Mouse (Mus musculus): Measurements from ENCODE around the gene Tspoap1. TPM values are rescaled to one million over a fixed set of nuclear protein-coding genes. Genes with fewer than 3 reads are reported as not detected.

The Tspoap1 gene
- polyA plus RNA-seq (2012; rRNA removed) = 6.5 and 7.3 TPM in 2 replicates
- 2.2 and 2.9 TPM in 2 replicates for polyA plus RNA-seq (2014; fragmentation: Nextera tagmentation; extraction: Ambion mirVana)

DNA sequence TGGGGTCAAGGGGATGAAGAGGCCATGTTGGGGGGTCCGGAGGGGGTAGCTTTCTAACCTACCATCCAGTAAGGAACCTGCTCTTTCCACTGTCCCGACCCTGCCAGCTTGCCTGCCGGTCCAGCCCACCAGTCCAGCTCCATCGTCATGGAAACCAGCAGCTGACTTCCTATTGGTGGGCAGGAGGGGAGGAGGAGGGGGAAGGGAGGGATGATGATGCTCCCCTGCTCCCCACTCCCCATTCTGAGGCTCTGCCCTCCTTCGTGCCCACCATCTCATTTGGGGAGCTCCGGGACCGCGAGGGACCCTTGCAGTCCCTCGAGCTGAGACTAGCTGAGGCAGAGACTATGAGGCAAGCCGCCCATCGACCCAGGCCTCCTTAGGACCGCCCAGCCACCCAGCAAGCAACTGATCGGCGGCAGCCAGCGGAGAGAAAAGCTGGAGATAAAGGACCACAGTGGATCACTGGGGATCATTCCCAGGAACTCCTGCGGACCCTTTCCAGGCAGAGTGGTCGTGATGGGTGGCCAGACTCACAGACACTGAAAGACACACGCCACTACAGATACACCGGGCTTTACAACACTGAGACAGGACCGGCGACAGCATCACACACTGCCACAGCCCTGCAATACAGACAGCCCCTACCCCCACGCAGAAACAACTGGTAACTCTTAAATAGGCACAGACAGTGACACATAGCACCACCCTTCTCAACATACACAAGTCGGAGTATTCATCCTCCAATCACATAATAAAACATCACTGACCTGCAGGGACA is at the start of gene Tspoap1:
Gene Tspoap1, plus strand, starts transcription at position 241 of the 781 bp plus-strand sequence.
- no peaks in the 10 kb centered on the region for H3K36me3 ChIP-seq (ENCODE audit: control insufficient read depth, insufficient read depth, low read length)
- H3K27me3 ChIP-seq (ENCODE audit: control insufficient read depth, insufficient read depth, low read length) = peaks cover 55% of the 10 kb centered on the region
- no peak within 1 kb of the TSS for H3K4me3 ChIP-seq (replicated peaks; ENCODE audit: low read length)
- H3K9me3 ChIP-seq (ENCODE audit: control insufficient read depth, low read length) = no peaks in the 10 kb centered on the region
- H3K27ac ChIP-seq (replicated peaks; ENCODE audit: low read depth, low read length) = no peak within 1 kb of the TSS
- DNase-seq (ENCODE audit: low spot score) (no peak), ATAC-seq (ENCODE audit: low FRiP score, low read depth) (no peak)
- TF ChIP-seq POLR2A (IDR thresholded peaks at IDR 0.05; ENCODE audit: borderline replicate concordance, extremely low read depth, insufficient read depth, insufficient read length) = no peak
- no peak within 1 kb of the TSS for H3K9ac ChIP-seq (ENCODE audit: low read depth, low read length, severe bottlenecking)
- no peak within 1 kb of the TSS for H3K4me2 ChIP-seq (replicated peaks; ENCODE audit: low read depth, low read length, severe bottlenecking)
- WGBS = 7% methylated on average over 22 of the region's 23 CpGs
- peaks cover 12% of the 10 kb centered on the region for H3K4me1 ChIP-seq (ENCODE audit: control insufficient read depth, insufficient read depth, low read length)

DNA sequence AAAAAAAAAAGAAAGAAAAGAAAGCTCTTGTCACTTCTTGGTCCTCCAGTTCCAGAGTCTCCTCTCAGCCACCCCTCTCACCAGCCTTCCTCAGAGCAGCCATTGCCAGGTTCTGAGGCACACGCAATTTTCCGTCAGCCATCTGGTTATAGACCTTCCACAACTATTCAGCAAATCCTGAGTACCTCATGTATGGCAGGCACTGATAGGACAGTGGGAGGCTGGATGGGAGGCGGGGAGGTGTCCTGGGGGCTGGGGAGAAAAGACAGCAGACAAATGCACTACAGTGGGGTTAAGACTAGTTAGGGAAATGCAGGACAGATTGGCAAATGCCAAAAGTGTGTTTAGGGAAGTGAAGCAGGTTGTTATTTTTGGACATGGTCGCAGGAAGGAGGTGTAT is 48.2 kb upstream of the Tspoap1 start:
- H3K4me1 ChIP-seq (ENCODE audit: control insufficient read depth, insufficient read depth, low read length) = peaks cover 16% of the 10 kb centered on the region
- TF ChIP-seq POLR2A (IDR thresholded peaks at IDR 0.05; ENCODE audit: borderline replicate concordance, extremely low read depth, insufficient read depth, insufficient read length) = no peak
- H3K27ac ChIP-seq (replicated peaks; ENCODE audit: low read depth, low read length) = no peak overlapping the region
- no peak for ATAC-seq (ENCODE audit: low FRiP score, low read depth)
- H3K4me3 ChIP-seq (replicated peaks; ENCODE audit: low read length) = no peak overlapping the region
- WGBS = 79% methylated on average over 4 of the region's 4 CpGs
- no peaks in the 10 kb centered on the region for H3K36me3 ChIP-seq (ENCODE audit: control insufficient read depth, insufficient read depth, low read length)
- no peak for DNase-seq (ENCODE audit: low spot score)
- no peaks in the 10 kb centered on the region for H3K9me3 ChIP-seq (ENCODE audit: control insufficient read depth, low read length)
- no peak overlapping the region for H3K9ac ChIP-seq (ENCODE audit: low read depth, low read length, severe bottlenecking)
- H3K4me2 ChIP-seq (replicated peaks; ENCODE audit: low read depth, low read length, severe bottlenecking) = no peak overlapping the region
- H3K27me3 ChIP-seq (ENCODE audit: control insufficient read depth, insufficient read depth, low read length) = no peaks in the 10 kb centered on the region

DNA sequence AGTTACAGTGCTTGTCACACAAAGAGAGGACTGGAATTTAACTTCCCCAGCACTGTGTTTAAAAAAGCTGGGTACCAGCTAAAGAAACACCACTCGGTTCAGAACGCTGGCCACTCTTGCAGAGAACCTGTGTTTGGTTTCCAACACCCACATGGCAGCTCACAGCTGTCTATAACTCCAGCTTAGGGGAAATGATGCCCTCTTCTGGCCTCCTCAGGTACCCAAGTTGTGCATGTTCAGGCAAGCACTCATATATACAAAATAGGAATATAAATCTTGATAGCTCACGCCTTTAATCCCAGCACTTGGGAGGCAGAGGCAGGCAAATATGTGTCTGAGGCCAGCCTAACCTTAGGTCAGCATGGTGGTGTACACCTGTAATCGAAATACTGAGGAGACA is 44.3 kb upstream of the Tspoap1 start:
- no peak overlapping the region for H3K4me3 ChIP-seq (replicated peaks; ENCODE audit: low read length)
- DNase-seq (ENCODE audit: low spot score) = no peak

DNA sequence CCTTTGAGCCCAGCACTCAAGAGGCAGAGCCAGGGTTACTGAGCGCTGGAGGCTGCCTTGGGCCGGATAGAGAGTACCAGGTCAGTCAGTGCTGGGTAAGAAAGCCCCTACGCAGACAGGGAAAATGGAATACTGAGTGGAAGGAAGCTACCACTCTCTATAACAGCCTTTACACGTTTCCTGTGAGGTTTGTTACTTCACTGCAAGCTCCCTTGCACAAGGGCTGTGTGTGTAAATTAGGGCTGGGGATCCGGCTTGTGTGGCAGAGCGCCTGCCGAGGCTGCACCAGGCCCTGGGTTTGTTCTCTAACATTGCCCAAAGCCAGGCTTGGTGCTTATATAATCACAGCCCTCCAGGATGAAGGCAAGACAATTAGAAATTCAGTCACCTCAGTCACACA is 40.8 kb upstream of the Tspoap1 start:
- Histone ChIP-seq H3K36me3 (ENCODE audit: control insufficient read depth, insufficient read depth, low read length) (no peaks in the 10 kb centered on the region), H3K27ac (replicated peaks; ENCODE audit: low read depth, low read length) (no peak overlapping the region), H3K4me2 (replicated peaks; ENCODE audit: low read depth, low read length, severe bottlenecking) (no peak overlapping the region), H3K9me3 (ENCODE audit: control insufficient read depth, low read length) (no peaks in the 10 kb centered on the region), H3K4me1 (ENCODE audit: control insufficient read depth, insufficient read depth, low read length) (no peaks in the 10 kb centered on the region), H3K4me3 (replicated peaks; ENCODE audit: low read length) (no peak overlapping the region), H3K9ac (ENCODE audit: low read depth, low read length, severe bottlenecking) (no peak overlapping the region), H3K27me3 (ENCODE audit: control insufficient read depth, insufficient read depth, low read length) (no peaks in the 10 kb centered on the region)
- ATAC-seq (ENCODE audit: low FRiP score, low read depth) (no peak), DNase-seq (ENCODE audit: low spot score) (no peak)
- 67% methylated on average over 7 of the region's 7 CpGs for WGBS
- TF ChIP-seq POLR2A (IDR thresholded peaks at IDR 0.05; ENCODE audit: borderline replicate concordance, extremely low read depth, insufficient read depth, insufficient read length) = no peak

More for the DNA sequence above, 44.3 kb upstream of the Tspoap1 start:
- no peaks in the 10 kb centered on the region for H3K9me3 ChIP-seq (ENCODE audit: control insufficient read depth, low read length)
- no peak overlapping the region for H3K9ac ChIP-seq (ENCODE audit: low read depth, low read length, severe bottlenecking)
- 80% methylated on average over 4 of the region's 4 CpGs for WGBS
- H3K4me2 ChIP-seq (replicated peaks; ENCODE audit: low read depth, low read length, severe bottlenecking) = no peak overlapping the region
- no peak overlapping the region for H3K27ac ChIP-seq (replicated peaks; ENCODE audit: low read depth, low read length)
- H3K36me3 ChIP-seq (ENCODE audit: control insufficient read depth, insufficient read depth, low read length) = no peaks in the 10 kb centered on the region
- no peak for ATAC-seq (ENCODE audit: low FRiP score, low read depth)
- H3K27me3 ChIP-seq (ENCODE audit: control insufficient read depth, insufficient read depth, low read length) = no peaks in the 10 kb centered on the region
- TF ChIP-seq POLR2A (IDR thresholded peaks at IDR 0.05; ENCODE audit: borderline replicate concordance, extremely low read depth, insufficient read depth, insufficient read length) = no peak
- H3K4me1 ChIP-seq (ENCODE audit: control insufficient read depth, insufficient read depth, low read length) = no peaks in the 10 kb centered on the region

DNA sequence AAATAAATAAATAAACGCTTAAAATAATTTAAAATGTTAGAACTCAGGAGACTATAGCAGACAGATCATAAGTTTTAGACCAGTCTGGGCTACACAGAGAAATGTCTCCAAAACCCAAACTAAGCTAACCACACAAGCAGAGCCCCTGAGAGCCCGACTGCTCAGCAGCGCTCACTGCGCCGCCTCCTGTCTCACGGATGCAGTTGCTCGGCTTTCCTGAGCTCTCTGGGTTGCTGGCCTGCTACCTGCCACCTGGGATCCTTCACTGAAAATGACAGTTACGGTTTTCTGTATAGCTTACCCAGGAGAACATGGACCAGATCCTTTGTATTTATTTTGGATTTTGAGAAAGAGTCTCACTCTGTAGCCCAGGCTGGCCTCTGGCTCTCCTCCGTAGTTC is 40.0 kb upstream of the Tspoap1 start:
- Histone ChIP-seq H3K36me3 (ENCODE audit: control insufficient read depth, insufficient read depth, low read length) (no peaks in the 10 kb centered on the region), H3K27ac (replicated peaks; ENCODE audit: low read depth, low read length) (no peak overlapping the region), H3K9ac (ENCODE audit: low read depth, low read length, severe bottlenecking) (no peak overlapping the region), H3K4me2 (replicated peaks; ENCODE audit: low read depth, low read length, severe bottlenecking) (no peak overlapping the region), H3K27me3 (ENCODE audit: control insufficient read depth, insufficient read depth, low read length) (no peaks in the 10 kb centered on the region), H3K9me3 (ENCODE audit: control insufficient read depth, low read length) (no peaks in the 10 kb centered on the region), H3K4me1 (ENCODE audit: control insufficient read depth, insufficient read depth, low read length) (no peaks in the 10 kb centered on the region), H3K4me3 (replicated peaks; ENCODE audit: low read length) (no peak overlapping the region)
- ATAC-seq (ENCODE audit: low FRiP score, low read depth) (no peak), DNase-seq (ENCODE audit: low spot score) (no peak)
- TF ChIP-seq POLR2A (IDR thresholded peaks at IDR 0.05; ENCODE audit: borderline replicate concordance, extremely low read depth, insufficient read depth, insufficient read length) = no peak
- WGBS = 53% methylated on average over 9 of the region's 9 CpGs

Data from limb, embryonic 14.5 days (tissue).